Mouse (Mus musculus) midbrain, postnatal 0 days (tissue): ENCODE results near the gene Cbx4. TPM values are rescaled to one million over a fixed set of nuclear protein-coding genes. Genes with fewer than 3 reads are reported as not detected.

Experiments
- ATAC-seq: fragments of 200-750 bp; cut with Nextera tagmentation; 2 replicates; pipeline ENCODE4 v1.8.0; 2017; ENCODE audit warnings: moderate number of reproducible peaks, mild to moderate bottlenecking, moderate TSS enrichment, moderate library complexity; ENCODE audit not compliant: low FRiP score
- DNase-seq: peaks from one replicate; pipeline ENCODE4 v3.0.0-alpha.2; 2015; ENCODE audit warnings: low spot score
- H3K27ac ChIP-seq: fragments of 300-500 bp; sonication (generic); 2 replicates; pipeline ENCODE4 v1.5.1; 2014; ENCODE audit warnings: low read depth, mild to moderate bottlenecking, low read length, mixed read lengths
- H3K27me3 ChIP-seq: fragments of 300-500 bp; sonication (generic); 2 replicates; pipeline ENCODE4 v1.6.1; 2014; ENCODE audit warnings: low read length, control low read depth, mixed read lengths; ENCODE audit not compliant: insufficient read depth
- H3K36me3 ChIP-seq: fragments of 300-500 bp; sonication (generic); 2 replicates; pipeline ENCODE4 v1.6.1; 2014; ENCODE audit warnings: low read length, control low read depth, mixed read lengths; ENCODE audit not compliant: insufficient read depth
- H3K4me1 ChIP-seq: fragments of 300-500 bp; sonication (generic); 2 replicates; pipeline ENCODE4 v1.6.1; 2014; ENCODE audit warnings: mild to moderate bottlenecking, control low read depth, antibody characterized with exemption, low read length, mixed read lengths; ENCODE audit not compliant: insufficient read depth
- H3K4me2 ChIP-seq: fragments of 300-500 bp; sonication (generic); 2 replicates; pipeline ENCODE4 v1.6.1; 2014; ENCODE audit warnings: low read depth, mild to moderate bottlenecking, low read length, mixed read lengths; ENCODE audit not compliant: poor library complexity, severe bottlenecking
- H3K4me3 ChIP-seq: fragments of 300-500 bp; sonication (generic); 2 replicates; pipeline ENCODE4 v1.5.1; 2014; ENCODE audit warnings: low read depth, mild to moderate bottlenecking, low read length, moderate library complexity
- H3K9ac ChIP-seq: fragments of 300-500 bp; sonication (generic); replicated peaks from 2 replicates; pipeline ENCODE4 v1.6.1; 2014; ENCODE audit warnings: mild to moderate bottlenecking, low read length, moderate library complexity, mixed read lengths; ENCODE audit not compliant: poor library complexity, severe bottlenecking
- H3K9me3 ChIP-seq: fragments of 300-500 bp; sonication (generic); 2 replicates; pipeline ENCODE4 v1.6.1; 2016; ENCODE audit warnings: low read length, control low read depth
- CTCF ChIP-seq: IDR thresholded peaks from 2 replicates; pipeline ENCODE4 v1.5.1; 2016; ENCODE audit warnings: antibody characterized with exemption, mild to moderate bottlenecking
- WGBS: fragments of 180-500 bp; shearing (Covaris S2); extraction: QIAGEN DNeasy Blood & Tissue Kit; methylation state at CpG from one replicate; pipeline ENCODE4 v1.1.7; 2014; 5-methylcytosine and 5-hydroxymethylcytosine counted together
- polyA plus RNA-seq: library from polyadenylated mRNA; unstranded; fragments of >200 nt; fragmentation: Nextera tagmentation; extraction: Ambion mirVana; gene quantifications from 2 replicates; pipeline ENCODE4 v1.2.1, GENCODE M21; 2015
- total RNA-seq: library from RNA; depleted of rRNA; stranded (reverse); fragments of >200 nt; gene quantifications from 2 replicates; pipeline ENCODE4 v1.2.3, GENCODE M21; 2014

Cbx4 gene
- total and polyA plus RNA-seq, 2 experiments from 2014 or later: 30.5 to 53.4 TPM

- DNase-seq (no peak), ATAC-seq (no peak)
- Histone ChIP-seq H3K27ac (no peak overlapping the region), H3K4me2 (no peak overlapping the region), H3K9me3 (no peaks in the 10 kb centered on the region), H3K27me3 (no peaks in the 10 kb centered on the region), H3K4me1 (peaks cover 27% of the 10 kb centered on the region; the same call in 1 of the 2 replicates), H3K4me3 (no peak overlapping the region), H3K9ac (no peak overlapping the region), H3K36me3 (no peaks in the 10 kb centered on the region)
- no peak for TF ChIP-seq CTCF
- WGBS: 87% methylated on average over 6 of the region's 6 CpGs
Measured at GRCm38 (mm10) chr11:119124536-119124935, 38.5 kb upstream of the Cbx4 start.

- ATAC-seq (no peak), DNase-seq (no peak)
- Histone ChIP-seq H3K27ac (no peak overlapping the region), H3K9ac (no peak overlapping the region), H3K9me3 (no peaks in the 10 kb centered on the region), H3K36me3 (no peaks in the 10 kb centered on the region), H3K4me3 (no peak overlapping the region), H3K27me3 (no peaks in the 10 kb centered on the region), H3K4me1 (peaks cover 18% of the 10 kb centered on the region; the same call in 1 of the 2 replicates), H3K4me2 (no peak overlapping the region)
- TF ChIP-seq CTCF: no peak
- 84% methylated on average over 5 of the region's 5 CpGs for WGBS
Measured at GRCm38 (mm10) chr11:119123522-119124319, 37.7 kb upstream of the Cbx4 start.

GRCm38 (mm10) chr11:119122396-119122795 lies 36.4 kb upstream of the Cbx4 start:
- 89% methylated on average over 5 of the region's 5 CpGs for WGBS
- H3K27me3 ChIP-seq: no peaks in the 10 kb centered on the region
- H3K9me3 ChIP-seq: no peaks in the 10 kb centered on the region
- no peak overlapping the region for H3K4me3 ChIP-seq
- TF ChIP-seq CTCF: no peak
- H3K9ac ChIP-seq: no peak overlapping the region
- ATAC-seq: no peak
- no peak overlapping the region for H3K4me2 ChIP-seq
- H3K4me1 ChIP-seq: peaks cover 12% of the 10 kb centered on the region; the same call in 1 of the 2 replicates
- H3K27ac ChIP-seq: no peak overlapping the region
- peak; percentile 50 for DNase-seq
- no peaks in the 10 kb centered on the region for H3K36me3 ChIP-seq

- Histone ChIP-seq H3K36me3 (no peaks in the 10 kb centered on the region), H3K4me2 (no peak overlapping the region), H3K4me3 (no peak overlapping the region), H3K9ac (no peak overlapping the region), H3K9me3 (no peaks in the 10 kb centered on the region), H3K27me3 (no peaks in the 10 kb centered on the region), H3K4me1 (no peaks in the 10 kb centered on the region), H3K27ac (no peak overlapping the region)
- ATAC-seq (no peak), DNase-seq (no peak)
- no peak for TF ChIP-seq CTCF
- 20% methylated on average over 7 of the region's 7 CpGs for WGBS
Measured at GRCm38 (mm10) chr11:119118905-119119304, 32.9 kb upstream of the Cbx4 start.

- Histone ChIP-seq H3K4me2 (no peak overlapping the region), H3K27ac (no peak overlapping the region)
Measured at GRCm38 (mm10) chr11:119117945-119118344, 31.9 kb upstream of the Cbx4 start.

GRCm38 (mm10) chr11:119116992-119117391 lies 31.0 kb upstream of the Cbx4 start:
- TF ChIP-seq CTCF: no peak

More at GRCm38 (mm10) chr11:119117945-119118344, 31.9 kb upstream of the Cbx4 start:
- no peaks in the 10 kb centered on the region for H3K36me3 ChIP-seq
- ATAC-seq (no peak), DNase-seq (no peak)
- H3K9ac ChIP-seq: peak overlapping the region; percentile 29; the same call in 1 of the 2 replicates
- no peaks in the 10 kb centered on the region for H3K27me3 ChIP-seq
- no peaks in the 10 kb centered on the region for H3K4me1 ChIP-seq
- H3K9me3 ChIP-seq: no peaks in the 10 kb centered on the region
- TF ChIP-seq CTCF: no peak
- 59% methylated on average over 7 of the region's 7 CpGs for WGBS
- H3K4me3 ChIP-seq: no peak overlapping the region

More at GRCm38 (mm10) chr11:119116992-119117391, 31.0 kb upstream of the Cbx4 start:
- Histone ChIP-seq H3K27me3 (no peaks in the 10 kb centered on the region), H3K9me3 (no peaks in the 10 kb centered on the region), H3K9ac (no peak overlapping the region), H3K4me3 (no peak overlapping the region), H3K36me3 (no peaks in the 10 kb centered on the region), H3K4me2 (no peak overlapping the region), H3K4me1 (no peaks in the 10 kb centered on the region), H3K27ac (no peak overlapping the region)
- WGBS: 79% methylated on average over 4 of the region's 4 CpGs
- ATAC-seq (no peak), DNase-seq (no peak)
